Mouse (Mus musculus) hindbrain, embryonic 11.5 days (tissue): ENCODE measurements around the gene Ank3. TPM values are rescaled to one million over a fixed set of nuclear protein-coding genes. Genes with fewer than 3 reads are reported as not detected.

Experiments used
- ATAC-seq: fragments of 200-750 bp; cut with Nextera tagmentation; 2 replicates; pipeline ENCODE4 v1.8.0; 2017; ENCODE audit warnings: mild to moderate bottlenecking, moderate TSS enrichment, moderate library complexity; ENCODE audit not compliant: low FRiP score
- DNase-seq: peaks from one replicate; pipeline ENCODE4 v3.0.0-alpha.2; 2015; ENCODE audit warnings: low spot score
- H3K27ac ChIP-seq: fragments of 300-500 bp; sonication (generic); 2 replicates; pipeline ENCODE4 v1.5.1; 2014; ENCODE audit warnings: mild to moderate bottlenecking, low read depth, low read length
- H3K27me3 ChIP-seq: fragments of 300-500 bp; sonication (generic); 2 replicates; pipeline ENCODE4 v1.6.1; 2014; ENCODE audit warnings: mild to moderate bottlenecking, low read length, moderate library complexity, mixed read lengths; ENCODE audit not compliant: control insufficient read depth, insufficient read depth
- H3K36me3 ChIP-seq: fragments of 300-500 bp; sonication (generic); 2 replicates; pipeline ENCODE4 v1.6.1; 2014; ENCODE audit warnings: mild to moderate bottlenecking, low read length, moderate library complexity, mixed read lengths; ENCODE audit not compliant: control insufficient read depth, insufficient read depth
- H3K4me1 ChIP-seq: fragments of 300-500 bp; sonication (generic); replicated peaks from 2 replicates; pipeline ENCODE4 v1.6.1; 2014; ENCODE audit warnings: low read length, mixed read lengths; ENCODE audit not compliant: control insufficient read depth, insufficient read depth
- H3K4me2 ChIP-seq: fragments of 300-500 bp; sonication (generic); replicated peaks from 2 replicates; pipeline ENCODE4 v1.6.1; 2014; ENCODE audit warnings: mild to moderate bottlenecking, low read depth, low read length
- H3K4me3 ChIP-seq: fragments of 300-500 bp; sonication (generic); 2 replicates; pipeline ENCODE4 v1.5.1; 2014; ENCODE audit warnings: low read depth, low read length
- H3K9ac ChIP-seq: fragments of 300-500 bp; sonication (generic); 2 replicates; pipeline ENCODE4 v1.6.1; 2014; ENCODE audit warnings: low read depth, low read length
- H3K9me3 ChIP-seq: fragments of 300-500 bp; sonication (generic); 2 replicates; pipeline ENCODE4 v1.6.1; 2016; ENCODE audit warnings: low read length; ENCODE audit not compliant: control insufficient read depth
- WGBS: fragments of 180-500 bp; shearing (Covaris S2); extraction: QIAGEN DNeasy Blood & Tissue Kit; methylation state at CpG from one replicate; pipeline ENCODE4 v1.1.7; 2014; 5-methylcytosine and 5-hydroxymethylcytosine counted together
- polyA plus RNA-seq: library from polyadenylated mRNA; unstranded; fragments of >200 nt; fragmentation: Nextera tagmentation; extraction: Ambion mirVana; gene quantifications from 2 replicates; pipeline ENCODE4 v1.2.1, GENCODE M21; 2014

The Ank3 gene
- polyA plus RNA-seq, 1 experiment from 2014 or later = 97.7 TPM

GRCm38 (mm10) chr10:69628743-69629142 lies 230.2 kb downstream of the Ank3 start:
- H3K9ac ChIP-seq = no peak overlapping the region
- ATAC-seq = no peak
- no peak overlapping the region for H3K4me2 ChIP-seq
- H3K4me1 ChIP-seq = no peaks in the 10 kb centered on the region
- H3K36me3 ChIP-seq = no peaks in the 10 kb centered on the region
- no peak for DNase-seq
- no peaks in the 10 kb centered on the region for H3K27me3 ChIP-seq
- no peak overlapping the region for H3K4me3 ChIP-seq
- WGBS = 67% methylated on average over 6 of the region's 6 CpGs
- no peaks in the 10 kb centered on the region for H3K9me3 ChIP-seq
- no peak overlapping the region for H3K27ac ChIP-seq

DNA sequence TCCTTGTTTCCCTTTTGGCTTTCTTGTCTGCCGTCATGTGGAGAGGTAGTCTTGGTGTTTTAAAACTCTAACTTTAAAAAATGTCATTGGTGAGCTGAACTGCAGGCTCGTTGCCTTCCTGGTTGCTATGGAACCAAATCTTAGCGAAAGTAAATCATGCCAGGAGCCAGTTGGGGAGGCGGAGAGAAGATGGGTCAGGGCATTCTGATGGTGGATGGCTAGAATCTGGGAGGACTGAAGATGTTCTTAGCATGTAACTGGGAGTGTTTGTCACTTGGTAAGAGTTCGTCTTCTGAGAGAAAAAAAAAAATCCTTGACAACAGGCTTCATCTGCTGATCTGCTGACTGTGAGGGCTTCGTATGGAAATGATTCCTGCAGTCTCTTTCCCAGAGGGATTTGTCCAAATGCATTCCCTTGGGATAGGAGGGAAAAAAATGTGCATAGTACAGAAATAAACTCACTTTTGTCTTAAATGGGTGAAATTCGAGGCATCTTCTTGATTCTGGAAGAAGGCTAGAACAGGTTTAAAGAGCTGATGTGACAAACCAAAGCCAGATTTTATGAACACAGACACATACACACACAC lies 232.3 kb downstream of the Ank3 start:
- no peak for DNase-seq
- Histone ChIP-seq H3K9ac (no peak overlapping the region), H3K9me3 (no peaks in the 10 kb centered on the region), H3K36me3 (no peaks in the 10 kb centered on the region), H3K4me2 (no peak overlapping the region), H3K27me3 (no peaks in the 10 kb centered on the region), H3K4me1 (no peaks in the 10 kb centered on the region), H3K27ac (no peak overlapping the region), H3K4me3 (no peak overlapping the region)
- WGBS = 65% methylated on average over 7 of the region's 7 CpGs
- no peak for ATAC-seq

DNA sequence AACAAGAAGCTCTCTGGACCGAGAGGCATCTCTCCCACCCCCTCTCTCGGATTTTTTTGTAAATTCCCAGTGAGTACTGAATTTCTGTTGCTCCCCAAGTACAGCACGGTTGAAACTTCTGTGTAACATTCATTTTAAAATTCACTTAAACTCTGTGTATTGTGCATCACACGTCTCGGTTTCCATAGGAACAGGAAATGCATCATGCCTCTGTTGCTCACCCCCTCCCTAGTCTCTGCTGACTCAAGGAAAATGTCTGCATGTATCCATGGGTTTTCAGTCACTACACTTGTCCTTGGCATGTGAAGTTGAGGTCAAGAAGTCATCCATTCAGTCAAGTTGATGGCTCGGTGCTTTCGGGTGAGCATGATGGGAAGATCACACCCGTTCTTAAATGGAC lies 234.3 kb downstream of the Ank3 start:
- Histone ChIP-seq H3K9me3 (no peaks in the 10 kb centered on the region), H3K36me3 (no peaks in the 10 kb centered on the region), H3K4me1 (no peaks in the 10 kb centered on the region), H3K27ac (no peak overlapping the region), H3K27me3 (no peaks in the 10 kb centered on the region), H3K4me2 (no peak overlapping the region), H3K4me3 (no peak overlapping the region), H3K9ac (no peak overlapping the region)
- WGBS = 87% methylated on average over 8 of the region's 8 CpGs
- no peak for ATAC-seq
- no peak for DNase-seq

- Histone ChIP-seq H3K27me3 (no peaks in the 10 kb centered on the region), H3K4me2 (no peak overlapping the region), H3K9ac (no peak overlapping the region), H3K36me3 (no peaks in the 10 kb centered on the region), H3K4me1 (no peaks in the 10 kb centered on the region), H3K4me3 (no peak overlapping the region), H3K27ac (no peak overlapping the region), H3K9me3 (no peaks in the 10 kb centered on the region)
- WGBS = 85% methylated on average over 5 of the region's 5 CpGs
- ATAC-seq (no peak), DNase-seq (no peak)
Measured at GRCm38 (mm10) chr10:69634891-69635290, 236.3 kb downstream of the Ank3 start.

DNA sequence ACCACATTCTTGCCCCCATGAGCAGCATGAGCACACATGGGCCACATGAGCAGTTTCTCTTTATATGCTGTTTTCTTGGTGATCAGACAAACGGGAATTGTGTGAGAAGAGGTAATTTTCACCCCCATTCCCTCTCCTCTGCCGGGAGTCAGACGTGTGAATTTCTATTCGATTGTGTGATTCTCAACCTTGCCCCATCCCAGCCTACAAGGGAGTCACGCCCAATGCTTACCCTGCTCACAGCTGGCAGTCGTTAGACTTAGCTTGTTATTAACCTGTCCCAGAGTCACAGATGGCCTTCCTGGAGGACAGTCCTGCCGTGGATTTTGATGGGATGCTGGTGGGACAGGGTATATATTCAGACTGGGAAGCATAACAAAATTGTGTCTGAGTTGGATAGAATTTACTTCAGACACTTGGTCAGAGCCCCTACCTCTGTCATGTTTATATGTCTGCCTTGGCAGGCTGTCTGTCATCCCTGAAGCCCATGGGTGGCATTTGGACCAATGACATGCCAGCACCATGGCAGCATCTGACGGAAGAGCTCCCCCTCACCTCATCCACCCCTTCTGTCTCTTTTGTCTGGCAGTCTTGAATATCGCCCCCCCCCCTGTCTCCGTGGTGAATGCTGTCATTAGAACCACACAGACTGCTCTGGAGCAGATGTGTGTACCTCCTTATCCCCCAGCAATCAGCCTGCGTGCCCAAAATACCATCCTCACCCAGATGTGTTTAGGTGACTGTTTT lies 237.5 kb downstream of the Ank3 start:
- Histone ChIP-seq H3K4me1 (no peaks in the 10 kb centered on the region), H3K27ac (no peak overlapping the region), H3K4me3 (no peak overlapping the region), H3K27me3 (no peaks in the 10 kb centered on the region), H3K9ac (no peak overlapping the region), H3K4me2 (no peak overlapping the region), H3K36me3 (no peaks in the 10 kb centered on the region), H3K9me3 (no peaks in the 10 kb centered on the region)
- DNase-seq (no peak), ATAC-seq (no peak)
- 64% methylated on average over 11 of the region's 11 CpGs for WGBS

DNA sequence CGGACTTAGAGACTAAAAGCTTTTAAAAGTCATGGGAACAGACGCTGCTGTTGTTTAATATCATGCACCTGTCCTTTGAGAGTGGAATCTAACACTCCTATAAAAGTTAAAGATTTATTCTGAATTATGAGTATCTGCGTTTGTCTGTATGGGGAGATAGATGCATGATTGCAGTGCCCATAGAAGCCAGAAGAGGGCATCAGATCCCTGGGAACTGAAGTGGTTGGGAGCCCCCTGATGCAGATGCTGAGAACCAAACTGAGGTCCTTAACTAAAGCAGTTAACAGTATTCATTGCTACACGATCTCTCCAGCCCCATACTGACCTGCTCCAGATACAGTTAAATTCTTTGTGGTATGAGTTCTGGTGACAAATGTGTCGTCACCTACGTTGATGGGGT lies 240.6 kb downstream of the Ank3 start:
- H3K4me3 ChIP-seq = no peak overlapping the region
- no peaks in the 10 kb centered on the region for H3K4me1 ChIP-seq
- H3K36me3 ChIP-seq = no peaks in the 10 kb centered on the region
- ATAC-seq (no peak), DNase-seq (no peak)
- H3K27ac ChIP-seq = no peak overlapping the region
- no peak overlapping the region for H3K9ac ChIP-seq
- no peak overlapping the region for H3K4me2 ChIP-seq
- no peaks in the 10 kb centered on the region for H3K27me3 ChIP-seq
- 88% methylated on average over 6 of the region's 6 CpGs for WGBS
- no peaks in the 10 kb centered on the region for H3K9me3 ChIP-seq

- no peaks in the 10 kb centered on the region for H3K9me3 ChIP-seq
- no peaks in the 10 kb centered on the region for H3K4me1 ChIP-seq
- 74% methylated on average over 4 of the region's 4 CpGs for WGBS
- no peak overlapping the region for H3K27ac ChIP-seq
- H3K36me3 ChIP-seq = no peaks in the 10 kb centered on the region
- no peak overlapping the region for H3K4me3 ChIP-seq
- no peak overlapping the region for H3K9ac ChIP-seq
- no peak for ATAC-seq
- no peak for DNase-seq
- no peak overlapping the region for H3K4me2 ChIP-seq
- H3K27me3 ChIP-seq = no peaks in the 10 kb centered on the region
Measured at GRCm38 (mm10) chr10:69640617-69641016, 242.0 kb downstream of the Ank3 start.

GRCm38 (mm10) chr10:69643481-69643880 lies 244.9 kb downstream of the Ank3 start:
- DNase-seq = no peak
- Histone ChIP-seq H3K36me3 (no peaks in the 10 kb centered on the region), H3K4me2 (no peak overlapping the region), H3K4me1 (no peaks in the 10 kb centered on the region), H3K27ac (no peak overlapping the region), H3K9ac (no peak overlapping the region), H3K4me3 (no peak overlapping the region), H3K27me3 (no peaks in the 10 kb centered on the region), H3K9me3 (no peaks in the 10 kb centered on the region)
- 62% methylated on average over 3 of the region's 3 CpGs for WGBS
- ATAC-seq = no peak

DNA sequence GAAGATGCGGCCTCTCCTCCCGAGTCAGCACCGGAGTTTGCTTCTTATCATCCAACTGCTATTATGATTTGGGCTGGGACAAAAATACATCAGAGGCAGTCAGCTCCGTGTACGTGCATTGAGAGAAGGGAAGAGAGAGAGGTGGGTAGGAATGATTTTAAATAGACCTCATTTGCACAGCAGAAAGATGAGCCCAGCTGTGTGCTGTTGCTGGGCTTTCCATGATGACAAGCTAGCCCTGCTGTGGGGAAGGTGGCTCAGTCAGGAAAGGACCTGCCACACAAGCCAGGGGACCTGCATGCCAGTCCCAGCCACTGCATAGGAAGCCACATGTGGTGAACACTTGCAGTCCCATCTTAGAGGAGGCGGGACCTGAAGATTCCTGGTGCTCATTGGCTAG lies 245.4 kb downstream of the Ank3 start:
- no peaks in the 10 kb centered on the region for H3K9me3 ChIP-seq
- no peak overlapping the region for H3K4me2 ChIP-seq
- DNase-seq = no peak
- no peaks in the 10 kb centered on the region for H3K27me3 ChIP-seq
- no peak for ATAC-seq
- no peak overlapping the region for H3K27ac ChIP-seq
- H3K4me1 ChIP-seq = no peaks in the 10 kb centered on the region
- WGBS = 85% methylated on average over 6 of the region's 6 CpGs
- no peak overlapping the region for H3K9ac ChIP-seq
- H3K36me3 ChIP-seq = no peaks in the 10 kb centered on the region
- H3K4me3 ChIP-seq = no peak overlapping the region
